Mouse (Mus musculus) myocyte (in vitro differentiated cells): Measurements from ENCODE around the gene Fcer1g.

ENCODE experiments used
- CEBPB ChIP-seq: IDR thresholded peaks from 2 replicates; pipeline ENCODE4 v1.6.1; 2011; ENCODE audit warnings: mild to moderate bottlenecking, moderate library complexity; ENCODE audit not compliant: poor library complexity, insufficient read depth, severe bottlenecking
- E2F4 ChIP-seq: IDR thresholded peaks from one replicate; pipeline ENCODE4 v1.6.1; 2011; ENCODE audit warnings: mild to moderate bottlenecking, control low read depth, moderate library complexity; ENCODE audit not compliant: insufficient read depth
- MAX ChIP-seq: IDR thresholded peaks from one replicate; pipeline ENCODE4 v1.6.1; 2011; ENCODE audit warnings: low read depth, mild to moderate bottlenecking, control low read depth
- MYOD1 ChIP-seq, 3 experiments: IDR thresholded peaks; one replicate each; pipeline ENCODE4 v1.6.1; 2011; ENCODE audit warnings: control low read depth in 2 of 3, low read depth in 2 of 3, mild to moderate bottlenecking in 2 of 3, moderate library complexity in 1 of 3; ENCODE audit not compliant: insufficient read length in 2 of 3, control insufficient read depth in 1 of 3
- MYOG ChIP-seq, 3 experiments: IDR thresholded peaks; one replicate each; pipeline ENCODE4 v1.6.1; 2011; ENCODE audit warnings: control low read depth in 2 of 3, low read depth in 2 of 3, mild to moderate bottlenecking in 2 of 3; ENCODE audit not compliant: insufficient read length in 2 of 3, control insufficient read depth in 1 of 3, insufficient read depth in 1 of 3
- POLR2A ChIP-seq: IDR thresholded peaks from one replicate; pipeline ENCODE4 v1.6.1; 2011; ENCODE audit warnings: low read depth, mild to moderate bottlenecking, control low read depth, moderate library complexity; ENCODE audit not compliant: insufficient read length
- POLR2AphosphoS2 ChIP-seq: IDR thresholded peaks from one replicate; pipeline ENCODE4 v1.6.1; 2011; ENCODE audit warnings: low read depth, control low read depth; ENCODE audit not compliant: insufficient read length
- REST ChIP-seq: IDR thresholded peaks from one replicate; pipeline ENCODE4 v1.6.1; 2011; ENCODE audit warnings: mild to moderate bottlenecking, control low read depth, moderate library complexity; ENCODE audit not compliant: insufficient read depth, insufficient read length
- SRF ChIP-seq: IDR thresholded peaks from one replicate; pipeline ENCODE4 v1.6.1; 2011; ENCODE audit warnings: low read depth; ENCODE audit not compliant: control insufficient read depth, insufficient read length
- TCF12 ChIP-seq: IDR thresholded peaks from one replicate; pipeline ENCODE4 v1.6.1; 2011; ENCODE audit warnings: mild to moderate bottlenecking, control low read depth; ENCODE audit not compliant: poor library complexity, insufficient read depth, severe bottlenecking
- TCF3 ChIP-seq: IDR thresholded peaks from one replicate; pipeline ENCODE4 v1.6.1; 2011; ENCODE audit warnings: low read depth, control low read depth; ENCODE audit not compliant: insufficient read length
- USF1 ChIP-seq: IDR thresholded peaks from one replicate; pipeline ENCODE4 v1.6.1; 2011; ENCODE audit warnings: low read depth, mild to moderate bottlenecking, control low read depth, moderate library complexity

GRCm38 (mm10) chr1:171279012-171279705, 45.0 kb upstream of the Fcer1g start:
- TF ChIP-seq POLR2AphosphoS2, result no peak
- no peak for TF ChIP-seq POLR2A
- no peak for TF ChIP-seq TCF3
- TF ChIP-seq MYOD1 (IDR thresholded peaks at IDR 0.05; ENCODE audit: control insufficient read depth in 1 of 3, insufficient read length in 2 of 3, low read depth in 2 of 3), result no peak
- no peak for TF ChIP-seq USF1
- TF ChIP-seq MAX, result no peak
- no peak for TF ChIP-seq MYOG (IDR thresholded peaks at IDR 0.05; ENCODE audit: control insufficient read depth in 1 of 3, insufficient read depth in 1 of 3, insufficient read length in 2 of 3, low read depth in 2 of 3)
- no peak for TF ChIP-seq TCF12
- TF ChIP-seq E2F4, result no peak
- no peak for TF ChIP-seq CEBPB
- TF ChIP-seq SRF, result no peak
- no peak for TF ChIP-seq REST
